Mouse (Mus musculus) midbrain, embryonic 13.5 days (tissue): ENCODE results near the gene Smg9. TPM values are rescaled to one million over a fixed set of nuclear protein-coding genes. Genes with fewer than 3 reads are reported as not detected.

Experiments
- ATAC-seq: fragments of 200-750 bp; cut with Nextera tagmentation; 2 replicates; pipeline ENCODE4 v1.8.0; 2017; ENCODE audit warnings: mild to moderate bottlenecking, moderate TSS enrichment, moderate library complexity
- H3K27ac ChIP-seq: fragments of 300-500 bp; sonication (generic); 2 replicates; pipeline ENCODE4 v1.5.1; 2015; ENCODE audit warnings: inconsistent platforms, mild to moderate bottlenecking, moderate library complexity
- H3K27me3 ChIP-seq: fragments of 300-500 bp; sonication (generic); 2 replicates; pipeline ENCODE4 v1.6.1; 2015; ENCODE audit warnings: mild to moderate bottlenecking, inconsistent platforms
- H3K36me3 ChIP-seq: fragments of 300-500 bp; sonication (generic); 2 replicates; pipeline ENCODE4 v1.6.1; 2015; ENCODE audit warnings: mild to moderate bottlenecking, inconsistent platforms
- H3K4me1 ChIP-seq: fragments of 300-500 bp; sonication (generic); replicated peaks from 2 replicates; pipeline ENCODE4 v1.6.1; 2015; ENCODE audit warnings: inconsistent platforms
- H3K4me2 ChIP-seq: fragments of 300-500 bp; sonication (generic); replicated peaks from 2 replicates; pipeline ENCODE4 v1.6.1; 2015; ENCODE audit warnings: moderate library complexity, mild to moderate bottlenecking, inconsistent platforms
- H3K4me3 ChIP-seq: fragments of 300-500 bp; sonication (generic); replicated peaks from 2 replicates; pipeline ENCODE4 v1.5.1; 2015; ENCODE audit warnings: mild to moderate bottlenecking, inconsistent platforms
- H3K9ac ChIP-seq: fragments of 300-500 bp; sonication (generic); replicated peaks from 2 replicates; pipeline ENCODE4 v1.6.1; 2015; ENCODE audit warnings: mild to moderate bottlenecking, inconsistent platforms
- H3K9me3 ChIP-seq: fragments of 300-500 bp; sonication (generic); 2 replicates; pipeline ENCODE4 v1.6.1; 2016; ENCODE audit warnings: mild to moderate bottlenecking, inconsistent platforms
- WGBS: fragments of 180-500 bp; shearing (Covaris S2); methylation state at CpG from one replicate; pipeline ENCODE4 v1.1.7; 2015; 5-methylcytosine and 5-hydroxymethylcytosine counted together
- polyA plus RNA-seq: library from polyadenylated mRNA; unstranded; fragments of >200 nt; fragmentation: Nextera tagmentation; extraction: Ambion mirVana; gene quantifications from 2 replicates; pipeline ENCODE4 v1.2.1, GENCODE M21; 2015

Smg9 gene
- polyA plus RNA-seq, 1 experiment from 2014 or later = 32.9 TPM

GRCm38 (mm10) chr7:24421648-24422047 lies 22.2 kb downstream of the Smg9 start:
- Histone ChIP-seq H3K36me3 (peaks cover 43% of the 10 kb centered on the region), H3K27ac (0 out of 2 replicates have a peak overlapping the region, but pooled peaks have one; percentile 26)
- 57% methylated on average over 7 of the region's 7 CpGs for WGBS

DNA sequence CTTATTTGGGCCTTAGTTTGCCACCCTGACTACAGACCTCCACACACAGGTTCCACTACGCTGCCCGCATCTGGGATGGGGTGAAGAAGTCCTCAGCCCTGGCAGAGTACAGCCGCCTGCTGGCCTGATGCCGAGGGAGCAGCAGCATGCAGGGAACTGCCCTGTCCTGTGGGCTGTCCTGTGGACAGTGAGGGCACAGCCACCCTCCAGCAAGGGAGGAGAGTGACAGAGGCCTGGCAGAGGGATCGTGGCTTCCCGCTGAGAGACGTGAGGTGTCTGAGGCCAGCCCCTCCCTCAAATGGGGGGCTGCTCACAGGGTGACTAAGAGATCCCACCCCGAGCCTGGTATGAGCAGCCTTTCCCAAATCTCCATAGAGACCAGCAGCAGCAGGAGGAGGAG lies 22.8 kb downstream of the Smg9 start:
- H3K9me3 ChIP-seq = no peaks in the 10 kb centered on the region
- no peak overlapping the region for H3K9ac ChIP-seq
- 64% methylated on average over 8 of the region's 8 CpGs for WGBS
- 0 out of 2 replicates have a peak overlapping the region, but pooled peaks have one; percentile 26 for H3K27ac ChIP-seq
- peak; percentile 46 for ATAC-seq
- H3K4me1 ChIP-seq = peaks cover 32% of the 10 kb centered on the region
- H3K36me3 ChIP-seq = peaks cover 37% of the 10 kb centered on the region
- H3K4me3 ChIP-seq = no peak overlapping the region
- H3K4me2 ChIP-seq = no peak overlapping the region
- no peaks in the 10 kb centered on the region for H3K27me3 ChIP-seq

More at GRCm38 (mm10) chr7:24421648-24422047, 22.2 kb downstream of the Smg9 start:
- H3K27me3 ChIP-seq = no peaks in the 10 kb centered on the region
- peaks cover 32% of the 10 kb centered on the region for H3K4me1 ChIP-seq
- no peak overlapping the region for H3K4me2 ChIP-seq
- no peaks in the 10 kb centered on the region for H3K9me3 ChIP-seq
- no peak overlapping the region for H3K4me3 ChIP-seq
- ATAC-seq = peak; percentile 40
- H3K9ac ChIP-seq = no peak overlapping the region

DNA sequence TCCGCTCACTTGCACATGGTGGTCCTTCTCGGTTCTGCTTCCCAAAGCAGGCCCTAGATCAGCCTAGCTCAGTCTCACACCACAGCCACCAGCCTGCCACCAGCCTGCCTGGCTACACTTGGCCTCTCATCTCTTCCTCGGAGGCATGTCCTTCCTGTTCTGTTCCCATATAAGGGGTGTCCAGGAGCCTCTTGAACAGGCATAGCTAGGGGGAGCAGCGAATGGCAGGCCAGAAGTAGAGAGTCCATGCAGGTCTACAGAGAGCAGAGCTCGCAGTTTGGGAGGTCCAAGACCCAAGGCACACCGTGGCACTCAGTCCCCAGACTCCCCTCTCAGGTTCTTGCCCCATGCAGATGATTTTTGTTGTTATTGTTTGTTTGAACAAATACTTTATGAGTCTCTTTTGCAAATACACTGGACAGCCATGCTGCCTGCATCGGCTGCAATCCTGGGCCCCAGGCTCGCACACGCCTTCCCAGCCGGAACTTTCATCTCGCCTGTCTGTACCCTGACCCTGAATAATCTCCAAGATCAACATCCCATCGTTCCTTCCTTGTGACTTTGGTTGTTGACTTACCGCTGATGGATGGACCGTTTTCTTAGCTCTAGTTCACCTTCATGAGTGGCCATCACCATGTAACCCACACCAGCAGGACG lies 23.8 kb downstream of the Smg9 start:
- no peak overlapping the region for H3K27ac ChIP-seq
- H3K9me3 ChIP-seq = no peaks in the 10 kb centered on the region
- WGBS = 90% methylated on average over 15 of the region's 15 CpGs
- no peak overlapping the region for H3K9ac ChIP-seq
- no peak for ATAC-seq
- peaks cover 36% of the 10 kb centered on the region for H3K36me3 ChIP-seq
- no peak overlapping the region for H3K4me3 ChIP-seq
- H3K4me2 ChIP-seq = no peak overlapping the region
- peaks cover 26% of the 10 kb centered on the region for H3K4me1 ChIP-seq
- no peaks in the 10 kb centered on the region for H3K27me3 ChIP-seq

GRCm38 (mm10) chr7:24423956-24424732 lies 24.7 kb downstream of the Smg9 start:
- Histone ChIP-seq H3K27me3 (no peaks in the 10 kb centered on the region), H3K4me1 (peaks cover 23% of the 10 kb centered on the region), H3K27ac (no peak overlapping the region; the same call in 1 of the 2 replicates), H3K9me3 (no peaks in the 10 kb centered on the region), H3K36me3 (peaks cover 36% of the 10 kb centered on the region), H3K4me2 (no peak overlapping the region), H3K4me3 (no peak overlapping the region), H3K9ac (no peak overlapping the region)
- no peak for ATAC-seq
- WGBS = 86% methylated on average over 12 of the region's 12 CpGs

GRCm38 (mm10) chr7:24425919-24426318 lies 26.5 kb downstream of the Smg9 start:
- Histone ChIP-seq H3K36me3 (peaks cover 30% of the 10 kb centered on the region), H3K9ac (no peak overlapping the region), H3K4me1 (peaks cover 12% of the 10 kb centered on the region), H3K9me3 (no peaks in the 10 kb centered on the region), H3K27me3 (no peaks in the 10 kb centered on the region), H3K27ac (no peak overlapping the region), H3K4me2 (no peak overlapping the region), H3K4me3 (no peak overlapping the region)
- ATAC-seq = no peak
- 83% methylated on average over 9 of the region's 9 CpGs for WGBS

DNA sequence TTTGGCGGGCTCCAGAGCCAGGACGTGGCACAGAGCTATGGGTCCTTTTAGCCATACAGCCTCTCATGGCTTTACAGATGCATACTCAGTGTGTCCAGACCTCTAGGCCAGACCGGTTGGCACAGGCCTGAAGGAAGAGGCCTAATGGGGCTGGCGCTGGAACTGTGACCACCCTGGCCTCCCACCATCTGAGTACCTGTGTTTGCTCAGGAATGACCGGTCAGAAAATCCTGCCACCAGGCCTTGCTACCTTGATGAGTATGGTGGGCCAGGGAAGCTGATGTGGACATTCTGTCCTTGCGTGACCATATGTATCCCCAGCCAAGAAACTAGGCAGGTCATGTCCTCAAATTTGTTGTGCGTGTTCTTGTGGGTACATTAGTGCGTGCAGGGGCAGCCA lies 27.7 kb downstream of the Smg9 start:
- no peak overlapping the region for H3K9ac ChIP-seq
- WGBS = 96% methylated on average over 8 of the region's 8 CpGs
- no peaks in the 10 kb centered on the region for H3K27me3 ChIP-seq
- peaks cover 6% of the 10 kb centered on the region for H3K4me1 ChIP-seq
- H3K36me3 ChIP-seq = peaks cover 18% of the 10 kb centered on the region
- H3K4me3 ChIP-seq = no peak overlapping the region
- 0 out of 2 replicates have a peak, but pooled peaks cover 2% of the 10 kb centered on the region for H3K9me3 ChIP-seq
- H3K4me2 ChIP-seq = no peak overlapping the region
- ATAC-seq = no peak
- no peak overlapping the region for H3K27ac ChIP-seq

DNA sequence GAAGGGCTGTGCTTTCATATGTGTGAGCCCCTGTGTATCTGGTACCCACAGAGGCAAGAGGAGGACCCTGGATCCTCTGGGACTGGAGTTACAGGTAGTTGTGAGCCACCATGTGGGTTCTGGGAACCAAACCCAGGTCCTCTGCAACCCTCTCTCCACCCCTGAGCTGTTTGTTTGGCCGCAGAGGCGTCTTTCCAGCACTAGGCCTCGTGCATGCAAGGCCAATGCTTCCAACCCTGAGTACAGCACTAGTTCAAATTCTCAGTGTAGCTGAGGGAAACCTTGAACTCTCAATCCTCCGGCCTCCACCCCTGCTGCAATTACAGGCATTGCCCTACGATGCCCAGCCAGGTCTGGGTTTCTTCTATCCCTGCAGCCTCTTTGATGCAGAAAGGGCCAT lies 29.3 kb downstream of the Smg9 start:
- Histone ChIP-seq H3K9me3 (0 out of 2 replicates have a peak, but pooled peaks cover 3% of the 10 kb centered on the region), H3K9ac (no peak overlapping the region), H3K4me3 (no peak overlapping the region), H3K27me3 (no peaks in the 10 kb centered on the region), H3K27ac (no peak overlapping the region), H3K36me3 (peaks cover 5% of the 10 kb centered on the region; the same call in 1 of the 2 replicates), H3K4me2 (no peak overlapping the region), H3K4me1 (0 out of 2 replicates have a peak, but pooled peaks cover 2% of the 10 kb centered on the region)
- WGBS = 80% methylated on average over 5 of the region's 5 CpGs
- no peak for ATAC-seq

GRCm38 (mm10) chr7:24429413-24430112 lies 30.1 kb downstream of the Smg9 start:
- Histone ChIP-seq H3K4me2 (no peak overlapping the region), H3K9ac (no peak overlapping the region), H3K4me3 (no peak overlapping the region), H3K9me3 (0 out of 2 replicates have a peak, but pooled peaks cover 3% of the 10 kb centered on the region), H3K27ac (no peak overlapping the region), H3K27me3 (no peaks in the 10 kb centered on the region), H3K36me3 (no peaks in the 10 kb centered on the region), H3K4me1 (no peaks in the 10 kb centered on the region)
- ATAC-seq = no peak
- WGBS = 76% methylated on average over 16 of the region's 16 CpGs

- 93% methylated on average over 15 of the region's 15 CpGs for WGBS
- no peaks in the 10 kb centered on the region for H3K4me1 ChIP-seq
- no peak overlapping the region for H3K9ac ChIP-seq
- ATAC-seq = no peak
- H3K27me3 ChIP-seq = no peaks in the 10 kb centered on the region
- no peak overlapping the region for H3K4me3 ChIP-seq
- 0 out of 2 replicates have a peak, but pooled peaks cover 3% of the 10 kb centered on the region for H3K9me3 ChIP-seq
- H3K4me2 ChIP-seq = no peak overlapping the region
- H3K36me3 ChIP-seq = no peaks in the 10 kb centered on the region
- no peak overlapping the region for H3K27ac ChIP-seq
These were observed 31.3 kb downstream of the Smg9 start for GRCm38 (mm10) chr7:24430551-24431345.

GRCm38 (mm10) chr7:24431713-24432112 lies 32.3 kb downstream of the Smg9 start:
- H3K27me3 ChIP-seq = no peaks in the 10 kb centered on the region
- WGBS = 76% methylated on average over 11 of the region's 11 CpGs
- ATAC-seq = no peak
- no peak overlapping the region for H3K9ac ChIP-seq
- no peak overlapping the region for H3K4me2 ChIP-seq
- H3K4me1 ChIP-seq = no peaks in the 10 kb centered on the region
- no peaks in the 10 kb centered on the region for H3K36me3 ChIP-seq
- H3K9me3 ChIP-seq = 0 out of 2 replicates have a peak, but pooled peaks cover 3% of the 10 kb centered on the region
- no peak overlapping the region for H3K27ac ChIP-seq
- H3K4me3 ChIP-seq = no peak overlapping the region

DNA sequence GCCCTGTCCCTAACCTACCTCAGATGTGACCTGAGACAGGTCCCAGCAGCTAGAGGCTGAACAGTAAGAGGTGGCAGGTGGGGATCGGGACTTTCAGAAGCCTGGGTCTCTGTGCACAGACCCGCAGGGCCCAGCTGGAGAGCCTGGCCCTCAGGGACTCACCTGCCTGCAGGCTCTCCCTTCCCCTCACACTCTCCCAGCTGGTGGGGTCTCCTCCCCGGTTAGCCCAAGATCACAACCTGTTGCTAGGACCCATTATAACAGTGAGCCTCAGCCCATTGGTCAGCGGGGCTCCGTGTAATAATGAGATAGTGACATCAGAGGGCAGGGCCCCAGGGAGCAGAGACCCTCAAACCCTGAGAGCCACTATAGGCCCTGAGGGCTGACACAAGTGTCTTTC lies 35.9 kb downstream of the Smg9 start:
- Histone ChIP-seq H3K4me1 (no peaks in the 10 kb centered on the region), H3K36me3 (no peaks in the 10 kb centered on the region), H3K4me3 (no peak overlapping the region), H3K9me3 (0 out of 2 replicates have a peak, but pooled peaks cover 3% of the 10 kb centered on the region), H3K27me3 (no peaks in the 10 kb centered on the region; the same call in 1 of the 2 replicates), H3K4me2 (no peak overlapping the region), H3K27ac (no peak overlapping the region), H3K9ac (no peak overlapping the region)
- WGBS = 77% methylated on average over 5 of the region's 5 CpGs
- ATAC-seq = no peak
